Mouse (Mus musculus): ENCODE results near the gene Iqce.
A peak's percentile ranks its signal among the peaks of the same experiment; 100 is the strongest.

Iqce gene

DNA sequence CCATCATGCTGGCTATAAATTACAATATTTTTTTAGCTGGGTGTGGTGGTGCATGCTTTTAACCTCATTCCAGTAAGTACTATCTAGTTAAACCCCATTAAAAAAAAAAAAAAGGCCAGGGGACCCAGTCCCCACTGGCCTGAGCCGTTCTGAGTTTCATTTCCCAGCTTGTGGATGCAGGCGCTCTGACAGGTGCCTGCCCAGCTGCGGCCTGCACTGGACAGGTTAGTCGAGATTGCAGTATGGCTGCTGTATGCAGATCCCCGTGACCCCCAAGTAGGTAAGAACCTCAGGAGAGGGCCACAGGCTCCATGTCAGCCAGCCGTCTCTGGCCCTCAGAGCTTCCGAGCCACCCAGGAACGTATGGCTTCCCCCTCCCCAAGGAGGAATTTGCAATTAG is 40.8 kb downstream of the Iqce start:
- no peak for DNase-seq (ENCODE audit: low spot score)

DNA sequence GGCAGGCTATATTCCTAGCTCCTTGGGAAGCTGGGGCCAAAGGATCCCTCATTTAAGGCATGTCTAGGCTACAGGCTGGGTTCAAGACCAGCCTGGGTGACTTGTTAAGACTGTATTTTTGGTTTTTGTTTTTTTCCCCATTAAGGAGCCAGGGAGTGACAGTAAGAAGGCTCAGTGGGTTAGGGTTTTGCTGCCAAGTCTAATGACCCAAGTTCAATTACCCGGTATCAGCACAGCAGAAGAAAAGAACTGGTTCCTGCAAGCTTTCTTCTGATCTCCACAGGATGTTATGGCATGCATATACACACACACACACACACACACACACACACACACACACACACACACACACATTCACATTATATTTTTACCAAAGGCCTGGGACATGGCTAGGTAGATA is 41.8 kb downstream of the Iqce start:
- no peak for DNase-seq (ENCODE audit: low spot score)

- DNase-seq (ENCODE audit: low spot score) = peak; percentile 79
Measured at GRCm38 (mm10) chr5:140659607-140660272, 42.4 kb downstream of the Iqce start.

- DNase-seq (ENCODE audit: low spot score) = no peak
Measured at GRCm38 (mm10) chr5:140654096-140654845, 47.9 kb downstream of the Iqce start.

DNA sequence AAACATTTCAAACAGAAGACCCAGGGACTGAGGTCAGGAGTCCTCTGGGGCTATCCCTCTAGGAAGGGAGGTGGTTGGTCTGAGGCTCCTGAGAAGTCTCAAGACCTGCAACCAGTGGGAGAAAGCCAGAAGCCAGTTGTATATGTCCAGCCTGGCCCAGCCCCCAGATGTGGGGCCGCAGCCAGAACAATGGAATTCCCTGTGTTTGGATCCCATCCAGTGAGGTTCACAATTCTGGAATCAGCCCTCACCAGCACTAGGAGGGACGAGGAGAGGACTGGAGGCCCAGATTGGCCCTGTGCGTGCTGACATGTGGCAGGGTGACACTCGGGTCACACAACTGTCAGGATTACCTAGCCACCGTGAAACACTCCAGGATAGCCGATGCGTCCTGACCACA is 49.6 kb downstream of the Iqce start:
- DNase-seq (ENCODE audit: low spot score) = no peak

GRCm38 (mm10) chr5:140651231-140651630 is 50.9 kb downstream of the Iqce start:
- DNase-seq (ENCODE audit: low spot score) = no peak

GRCm38 (mm10) chr5:140649881-140650414 is 52.2 kb downstream of the Iqce start:
- no peak for DNase-seq (ENCODE audit: low spot score)

GRCm38 (mm10) chr5:140649101-140649667 is 53.0 kb downstream of the Iqce start:
- peak; percentile 97 for DNase-seq (ENCODE audit: low spot score)

DNA sequence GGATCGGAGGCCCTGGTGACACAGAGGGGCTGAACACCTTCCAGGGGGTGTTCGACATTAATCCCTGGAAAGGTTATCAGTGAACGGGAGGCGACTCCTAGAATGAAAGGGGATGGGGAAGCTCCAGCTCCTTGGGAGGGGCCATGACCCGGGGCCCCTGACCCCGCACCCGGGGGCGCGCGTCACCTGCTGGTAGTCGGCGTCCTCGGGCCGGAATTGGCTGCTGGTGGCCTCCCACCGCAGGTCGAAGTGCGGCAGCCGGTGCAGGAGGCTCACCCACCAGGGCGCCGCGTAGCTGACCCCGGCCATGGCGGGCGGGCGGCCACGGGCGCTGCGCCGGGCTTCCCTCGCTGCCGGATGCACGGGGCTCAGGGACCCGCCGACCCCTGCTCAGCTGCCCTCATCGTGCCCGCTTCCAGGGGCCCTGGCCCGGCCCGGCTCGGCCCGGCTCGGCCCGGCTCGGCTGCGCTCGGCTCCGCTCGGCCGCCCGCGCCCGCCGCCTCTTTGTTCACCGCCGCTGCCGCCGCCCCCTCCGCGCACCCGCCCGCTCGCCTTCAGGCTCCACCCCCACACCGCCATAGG is 53.6 kb downstream of the Iqce start, which contains the start of gene Ttyh3:
Gene Ttyh3, minus strand, starts transcription at position 513 of the 582 bp plus-strand sequence.
- DNase-seq (ENCODE audit: low spot score) = no peak

DNA sequence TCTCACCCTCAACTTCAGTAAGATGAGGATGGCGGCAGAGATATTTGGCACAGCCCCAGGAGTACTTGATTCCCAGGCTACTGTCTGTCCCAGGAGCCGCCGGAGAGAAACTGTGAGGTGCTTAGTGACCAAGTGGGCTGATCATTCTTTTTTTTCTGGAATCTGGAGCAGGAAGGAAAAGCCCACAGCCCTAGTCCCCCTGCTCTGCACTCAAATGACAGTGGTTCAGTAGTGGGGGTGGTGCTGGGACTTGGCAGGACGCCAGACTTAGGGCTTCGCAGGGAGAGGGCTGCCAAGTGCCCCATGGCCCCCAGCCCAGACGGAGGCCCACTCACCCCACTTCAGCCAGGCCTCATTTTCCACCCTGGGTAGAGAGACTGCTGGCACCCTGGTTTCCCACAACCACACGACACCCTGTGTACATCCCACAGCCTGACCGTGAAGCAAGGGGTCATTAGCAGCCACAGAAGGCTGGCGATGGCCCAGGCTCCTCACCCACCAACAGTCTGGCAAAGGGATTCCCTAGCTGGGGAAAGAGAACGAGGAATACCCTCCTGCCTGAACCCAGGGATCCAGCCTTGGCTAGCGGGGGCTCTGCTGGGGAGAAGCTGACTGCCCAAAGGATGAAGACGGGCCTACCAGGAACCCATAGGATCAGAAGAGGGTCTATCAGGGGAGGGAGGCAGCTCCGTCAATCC is 54.2 kb downstream of the Iqce start:
- peak; percentile 71 for DNase-seq (ENCODE audit: low spot score)

DNA sequence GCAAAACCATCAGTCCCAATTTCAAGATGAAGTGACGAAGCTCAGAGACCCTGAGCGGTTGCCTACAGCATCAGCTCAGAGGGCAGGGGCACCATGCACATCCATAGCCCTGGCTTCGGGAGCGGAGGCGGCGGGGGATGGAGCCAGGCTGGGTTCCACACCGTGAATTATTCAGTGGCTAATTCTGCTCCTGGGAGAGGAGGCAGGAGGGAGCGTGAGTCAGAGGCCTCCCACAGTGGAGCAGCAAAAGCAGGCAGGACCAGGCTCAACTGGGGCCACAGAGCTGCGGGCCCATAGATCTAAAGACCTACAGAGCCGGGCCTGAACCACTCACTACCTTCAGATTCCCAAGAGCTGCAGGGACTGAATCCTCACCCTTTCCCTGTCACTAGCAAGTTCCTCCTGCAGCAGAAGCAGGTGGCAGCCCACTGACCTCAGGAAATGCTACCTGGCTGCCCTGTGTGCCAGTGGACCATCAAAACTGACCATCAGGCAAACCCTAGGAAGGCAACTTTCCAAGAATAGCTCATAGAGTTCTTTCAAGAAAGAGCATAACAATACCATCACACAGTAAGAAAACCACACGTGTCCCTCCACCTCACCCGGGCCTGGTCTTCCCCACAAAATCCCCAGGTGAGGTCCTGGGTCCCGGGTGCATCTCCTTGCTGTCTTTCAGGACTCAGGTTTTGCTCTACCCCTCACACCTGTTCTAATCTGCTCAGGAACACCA is 55.0 kb downstream of the Iqce start:
- peak; percentile 62 for DNase-seq (ENCODE audit: low spot score)

DNA sequence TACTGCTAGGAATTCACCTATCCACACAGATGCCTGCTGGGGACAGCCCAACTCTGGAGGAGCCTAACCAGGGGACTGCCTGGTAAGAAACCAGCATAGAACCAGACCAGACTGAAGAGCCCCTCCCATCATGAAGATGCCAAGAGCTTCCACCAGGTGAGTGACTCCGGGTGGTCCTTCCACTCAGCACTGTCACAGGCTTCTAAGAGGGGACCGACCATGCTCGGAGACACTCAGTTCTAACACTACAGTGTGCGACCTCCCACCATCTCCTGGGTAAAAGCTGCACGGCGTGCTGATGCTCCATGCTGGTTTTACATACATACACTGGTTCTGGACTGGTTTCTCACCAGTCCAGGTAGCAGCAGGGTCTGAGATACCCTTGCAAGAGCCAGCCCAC is 56.0 kb downstream of the Iqce start:
- DNase-seq (ENCODE audit: low spot score) = no peak

DNA sequence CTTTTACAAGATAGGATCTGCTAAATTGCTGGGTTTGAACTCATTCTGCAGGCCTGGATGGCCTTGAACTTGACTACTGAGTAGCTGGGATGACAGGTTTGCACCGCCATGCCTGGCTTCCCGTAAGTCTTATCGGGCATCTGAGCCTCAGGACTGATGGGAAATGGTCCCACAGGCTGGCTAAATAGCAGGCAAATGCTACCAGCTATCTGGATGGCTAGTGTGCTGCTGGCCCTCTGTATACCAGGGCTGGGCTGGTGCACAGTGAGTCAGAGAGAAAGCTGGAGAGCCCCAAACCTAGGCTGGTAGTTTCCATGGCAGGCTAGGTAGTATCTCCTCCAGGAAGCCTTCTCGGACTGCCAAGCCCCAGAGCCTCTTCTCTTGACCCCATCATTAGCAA is 56.7 kb downstream of the Iqce start:
- DNase-seq (ENCODE audit: low spot score) = no peak

DNA sequence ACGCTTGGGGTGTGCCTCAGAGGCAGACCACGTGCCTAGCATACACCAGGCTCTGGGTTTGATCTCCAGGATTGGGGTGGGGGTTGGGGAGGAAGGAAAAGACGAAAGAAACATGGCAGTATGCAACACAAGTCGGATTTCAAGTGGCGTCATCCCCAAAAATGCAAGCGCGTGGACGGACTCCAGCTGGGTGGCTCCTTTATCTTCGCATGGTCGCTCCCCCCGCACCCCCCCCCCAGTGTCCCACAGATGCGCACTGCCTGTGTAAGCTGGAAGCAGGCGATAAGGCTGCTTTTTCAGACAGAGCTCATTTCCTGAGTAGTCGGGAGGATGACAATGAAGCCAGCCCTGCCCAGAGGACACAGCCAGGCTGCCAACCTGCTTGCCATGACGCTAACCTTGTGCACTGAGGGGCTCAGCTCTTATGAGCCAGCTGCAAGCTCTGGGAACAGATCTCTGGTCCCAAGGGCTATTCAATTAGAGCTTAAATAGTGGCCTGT is 57.4 kb downstream of the Iqce start:
- DNase-seq (ENCODE audit: low spot score) = no peak

GRCm38 (mm10) chr5:140644263-140644662 is 57.9 kb downstream of the Iqce start:
- DNase-seq (ENCODE audit: low spot score) = no peak

GRCm38 (mm10) chr5:140642076-140642475 is 60.1 kb downstream of the Iqce start:
- peak; percentile 58 for DNase-seq (ENCODE audit: low spot score)

DNA sequence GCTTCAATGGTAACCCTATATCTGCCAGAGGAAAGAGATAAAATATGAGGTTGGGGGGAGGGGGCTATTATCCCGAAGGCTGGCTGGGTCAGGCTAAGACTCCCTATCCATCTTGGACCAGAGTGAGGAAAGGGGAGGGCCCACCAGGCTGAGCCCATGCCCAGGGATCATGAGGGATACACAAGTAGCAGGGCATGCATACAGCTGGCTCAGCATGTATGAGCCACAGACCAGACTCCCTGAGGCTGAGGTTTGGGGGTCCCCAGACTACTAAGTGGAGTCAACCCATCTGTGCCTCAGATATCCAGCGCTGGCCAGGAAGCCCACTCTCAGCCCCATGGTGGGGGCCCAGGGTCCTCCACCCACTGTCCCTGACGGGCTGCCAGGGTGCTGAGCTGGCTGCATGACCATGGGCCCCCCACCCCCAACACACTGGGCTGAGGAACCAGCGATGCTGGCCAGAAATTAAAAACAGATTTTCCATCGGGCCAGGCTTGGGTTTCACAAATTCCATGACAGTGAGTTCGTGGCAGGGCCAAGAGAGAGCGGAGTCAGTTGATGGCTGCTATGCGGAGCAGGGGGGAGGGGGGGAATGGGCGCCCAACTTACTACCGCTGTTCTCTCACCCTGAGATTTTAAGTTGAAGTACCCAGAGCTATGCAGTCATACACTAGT is 60.8 kb downstream of the Iqce start:
- no peak for DNase-seq (ENCODE audit: low spot score)

DNA sequence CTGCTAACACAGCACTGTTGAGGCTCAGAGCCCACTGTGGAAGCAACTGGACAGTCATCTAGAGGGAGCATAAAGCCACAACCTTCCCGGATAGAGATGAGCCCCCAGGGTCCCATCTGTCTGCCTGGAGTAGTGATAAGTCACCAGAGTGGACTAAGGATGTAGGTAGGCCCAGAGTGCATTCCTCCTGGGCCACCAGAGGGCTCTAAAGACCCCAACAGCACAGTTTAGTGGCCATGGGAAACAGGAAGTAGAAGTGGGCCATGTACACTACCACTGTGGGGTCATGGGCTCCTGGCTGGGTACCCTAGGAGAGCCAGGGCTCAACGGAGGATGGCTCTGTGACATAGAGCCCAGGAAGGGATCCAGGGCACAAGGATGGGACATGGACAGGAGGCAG is 61.4 kb downstream of the Iqce start:
- no peak for DNase-seq (ENCODE audit: low spot score)

DNA sequence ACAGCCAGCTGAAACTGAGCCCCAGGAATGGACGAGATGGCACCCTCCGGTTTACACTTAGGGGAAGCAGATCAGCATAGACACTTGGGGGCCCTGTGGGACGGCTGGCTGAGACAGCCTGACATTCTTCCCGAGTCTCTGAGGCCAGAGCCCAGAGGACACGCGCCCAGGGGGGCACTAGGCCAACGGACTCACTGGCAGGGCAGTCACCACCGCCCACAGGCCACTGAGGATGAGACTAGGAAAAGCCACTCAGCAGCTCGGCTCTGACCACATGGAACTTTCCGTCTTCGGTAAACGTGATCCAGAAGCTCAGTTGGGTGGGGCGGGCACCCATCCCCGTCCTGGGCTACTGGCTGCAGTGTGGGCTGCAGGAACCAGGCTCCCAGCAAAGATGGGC is 62.3 kb downstream of the Iqce start:
- no peak for DNase-seq (ENCODE audit: low spot score)

- no peak for DNase-seq (ENCODE audit: low spot score)
Measured at GRCm38 (mm10) chr5:140639312-140639711, 62.9 kb downstream of the Iqce start.

DNA sequence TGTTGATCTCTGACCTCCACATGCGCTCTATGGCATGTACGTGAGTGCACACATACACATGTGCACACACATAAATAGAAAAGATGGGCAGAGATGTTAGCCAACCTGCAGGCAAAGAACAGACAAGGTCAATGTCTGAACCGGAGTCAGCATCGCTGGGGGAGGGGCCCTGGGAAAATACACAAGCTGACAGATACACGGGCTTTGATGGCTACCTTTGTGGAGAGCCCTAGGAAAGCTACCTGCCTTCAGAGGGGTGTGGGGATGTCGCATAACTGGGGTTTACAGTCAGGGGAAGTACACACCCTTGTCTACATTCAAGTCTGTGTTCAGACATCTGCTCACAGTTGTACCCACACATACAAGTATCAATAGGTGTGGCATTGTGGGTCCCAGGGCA is 63.7 kb downstream of the Iqce start:
- DNase-seq (ENCODE audit: low spot score) = no peak

Measured in layer of hippocampus, adult 11-12 months (tissue).